Mouse (Mus musculus): ENCODE measurements around the gene Card10. TPM values are rescaled to one million over a fixed set of nuclear protein-coding genes. Genes with fewer than 3 reads are reported as not detected.

Card10 gene
- total RNA-seq, 1 experiment: 5.0 TPM

DNA sequence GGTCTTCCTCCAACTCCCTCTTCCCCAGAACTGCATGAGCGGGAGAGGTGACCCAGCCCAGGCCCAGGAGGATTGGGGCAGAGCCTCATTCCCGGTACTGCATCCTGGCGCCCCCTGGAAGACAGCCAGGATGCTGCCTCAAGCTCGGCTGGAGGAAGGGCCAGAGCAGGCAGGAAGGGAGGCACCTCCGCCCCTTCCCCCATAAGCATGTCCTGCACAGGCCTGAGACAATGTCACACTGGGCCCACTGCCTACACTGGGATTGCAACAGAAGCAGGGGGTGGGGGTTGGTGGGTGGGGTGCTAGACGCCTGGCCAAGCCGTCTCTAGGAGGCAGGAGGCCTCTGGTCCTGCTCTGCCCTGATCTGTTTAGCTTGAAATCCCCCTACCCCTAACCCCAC lies 16.9 kb downstream of the Card10 start:
- Histone ChIP-seq H3K9me3 (ENCODE audit: control insufficient read depth, insufficient read depth, low read depth, low read length) (no peaks in the 10 kb centered on the region), H3K36me3 (ENCODE audit: control insufficient read depth, insufficient read depth, low read length, poor library complexity, severe bottlenecking) (peaks cover 5% of the 10 kb centered on the region; the same call in 1 of the 2 replicates), H3K27ac (ENCODE audit: insufficient read depth, low read depth, low read length, poor library complexity, severe bottlenecking) (no peak overlapping the region), H3K4me3 (ENCODE audit: insufficient read depth in 1 of 2, low read depth in 1 of 2, low read length in 2 of 2, poor library complexity in 1 of 2, severe bottlenecking in 1 of 2) (no peak overlapping the region), H3K9ac (ENCODE audit: insufficient read depth, low read depth, low read length, poor library complexity, severe bottlenecking) (no peak overlapping the region), H3K4me1 (ENCODE audit: control insufficient read depth in 2 of 2, insufficient read depth in 2 of 2, low read length in 2 of 2, poor library complexity in 1 of 2) (peaks cover 5 to 10% of the 10 kb centered on the region in 2 experiments; a peak in 3 of 4 replicates)
- in situ Hi-C loops (cut with MboI; ENCODE audit: low sequenced_read_pairs in 2 of 2, unreplicated experiment in 2 of 2): no loop called here
- TF ChIP-seq ZC3H11A (IDR thresholded peaks at IDR 0.05; ENCODE audit: borderline replicate concordance, low read depth, low read length) (no peak), HCFC1 (IDR thresholded peaks at IDR 0.05; ENCODE audit: borderline replicate concordance, insufficient read depth, low read length) (no peak), MAFK (IDR thresholded peaks at IDR 0.05; ENCODE audit: insufficient read depth, low read depth, low read length) (no peak), ZNF384 (IDR thresholded peaks at IDR 0.05; ENCODE audit: low read depth, low read length) (no peak), CHD2 (IDR thresholded peaks at IDR 0.05; ENCODE audit: low read depth, low read length) (no peak)
- no peak for DNase-seq (ENCODE audit: low read depth, low spot score)

- in situ Hi-C loops (cut with MboI; ENCODE audit: low sequenced_read_pairs in 2 of 2, unreplicated experiment in 2 of 2): no loop called here
- H3K27ac ChIP-seq (ENCODE audit: insufficient read depth, low read depth, low read length, poor library complexity, severe bottlenecking): no peak overlapping the region
- H3K4me1 ChIP-seq (ENCODE audit: control insufficient read depth in 2 of 2, insufficient read depth in 2 of 2, low read length in 2 of 2, poor library complexity in 1 of 2): peaks cover 5 to 10% of the 10 kb centered on the region in 2 experiments; a peak in 3 of 4 replicates
- no peak for DNase-seq (ENCODE audit: low read depth, low spot score)
- no peaks in the 10 kb centered on the region for H3K9me3 ChIP-seq (ENCODE audit: control insufficient read depth, insufficient read depth, low read depth, low read length)
- H3K36me3 ChIP-seq (ENCODE audit: control insufficient read depth, insufficient read depth, low read length, poor library complexity, severe bottlenecking): peaks cover 8% of the 10 kb centered on the region; the same call in 1 of the 2 replicates
- no peak overlapping the region for H3K9ac ChIP-seq (ENCODE audit: insufficient read depth, low read depth, low read length, poor library complexity, severe bottlenecking)
- H3K4me3 ChIP-seq (ENCODE audit: insufficient read depth in 1 of 2, low read depth in 1 of 2, low read length in 2 of 2, poor library complexity in 1 of 2, severe bottlenecking in 1 of 2): no peak overlapping the region
- TF ChIP-seq ZC3H11A (IDR thresholded peaks at IDR 0.05; ENCODE audit: borderline replicate concordance, low read depth, low read length) (no peak), ZNF384 (IDR thresholded peaks at IDR 0.05; ENCODE audit: low read depth, low read length) (no peak), MAFK (IDR thresholded peaks at IDR 0.05; ENCODE audit: insufficient read depth, low read depth, low read length) (no peak), CHD2 (IDR thresholded peaks at IDR 0.05; ENCODE audit: low read depth, low read length) (no peak), HCFC1 (IDR thresholded peaks at IDR 0.05; ENCODE audit: borderline replicate concordance, insufficient read depth, low read length) (no peak)
Observed at GRCm38 (mm10) chr15:78785258-78785657, 17.6 kb downstream of the Card10 start.

GRCm38 (mm10) chr15:78784520-78784919 lies 18.3 kb downstream of the Card10 start:
- peaks cover 6% of the 10 kb centered on the region; the same call in 1 of the 2 replicates for H3K36me3 ChIP-seq (ENCODE audit: control insufficient read depth, insufficient read depth, low read length, poor library complexity, severe bottlenecking)
- no peak overlapping the region for H3K4me3 ChIP-seq (ENCODE audit: insufficient read depth in 1 of 2, low read depth in 1 of 2, low read length in 2 of 2, poor library complexity in 1 of 2, severe bottlenecking in 1 of 2)
- H3K27ac ChIP-seq (ENCODE audit: insufficient read depth, low read depth, low read length, poor library complexity, severe bottlenecking): no peak overlapping the region
- in situ Hi-C loops (cut with MboI; ENCODE audit: low sequenced_read_pairs in 2 of 2, unreplicated experiment in 2 of 2): no loop called here
- TF ChIP-seq CHD2 (IDR thresholded peaks at IDR 0.05; ENCODE audit: low read depth, low read length) (no peak), ZNF384 (IDR thresholded peaks at IDR 0.05; ENCODE audit: low read depth, low read length) (no peak), HCFC1 (IDR thresholded peaks at IDR 0.05; ENCODE audit: borderline replicate concordance, insufficient read depth, low read length) (no peak), MAFK (IDR thresholded peaks at IDR 0.05; ENCODE audit: insufficient read depth, low read depth, low read length) (no peak), ZC3H11A (IDR thresholded peaks at IDR 0.05; ENCODE audit: borderline replicate concordance, low read depth, low read length) (no peak)
- H3K9ac ChIP-seq (ENCODE audit: insufficient read depth, low read depth, low read length, poor library complexity, severe bottlenecking): no peak overlapping the region
- H3K9me3 ChIP-seq (ENCODE audit: control insufficient read depth, insufficient read depth, low read depth, low read length): no peaks in the 10 kb centered on the region
- peaks cover 5 to 12% of the 10 kb centered on the region in 2 experiments; a peak in 3 of 4 replicates for H3K4me1 ChIP-seq (ENCODE audit: control insufficient read depth in 2 of 2, insufficient read depth in 2 of 2, low read length in 2 of 2, poor library complexity in 1 of 2)
- no peak for DNase-seq (ENCODE audit: low read depth, low spot score)

- Histone ChIP-seq H3K9me3 (ENCODE audit: control insufficient read depth, insufficient read depth, low read depth, low read length) (no peaks in the 10 kb centered on the region), H3K4me1 (ENCODE audit: control insufficient read depth in 2 of 2, insufficient read depth in 2 of 2, low read length in 2 of 2, poor library complexity in 1 of 2) (peaks cover 5 to 26% of the 10 kb centered on the region in 2 experiments; a peak in 3 of 4 replicates), H3K36me3 (ENCODE audit: control insufficient read depth, insufficient read depth, low read length, poor library complexity, severe bottlenecking) (peaks cover 7% of the 10 kb centered on the region; the same call in 1 of the 2 replicates), H3K9ac (ENCODE audit: insufficient read depth, low read depth, low read length, poor library complexity, severe bottlenecking) (no peak overlapping the region), H3K4me3 (ENCODE audit: insufficient read depth in 1 of 2, low read depth in 1 of 2, low read length in 2 of 2, poor library complexity in 1 of 2, severe bottlenecking in 1 of 2) (no peak overlapping the region), H3K27ac (ENCODE audit: insufficient read depth, low read depth, low read length, poor library complexity, severe bottlenecking) (no peak overlapping the region)
- in situ Hi-C loops (cut with MboI; ENCODE audit: low sequenced_read_pairs in 2 of 2, unreplicated experiment in 2 of 2): no loop called here
- DNase-seq (ENCODE audit: low read depth, low spot score): no peak
- peak; percentile 90 for TF ChIP-seq MAFK (IDR thresholded peaks at IDR 0.05; ENCODE audit: insufficient read depth, low read depth, low read length)
- no peak for TF ChIP-seq HCFC1 (IDR thresholded peaks at IDR 0.05; ENCODE audit: borderline replicate concordance, insufficient read depth, low read length)
Observed at GRCm38 (mm10) chr15:78782348-78783103, 20.3 kb downstream of the Card10 start.
